Mouse (Mus musculus) stomach, postnatal 0 days (tissue): ENCODE measurements around the gene Ttc38.

ENCODE experiments used
- CTCF ChIP-seq: IDR thresholded peaks from 2 replicates; pipeline ENCODE4 v1.5.1; 2016; ENCODE audit warnings: antibody characterized with exemption, low read depth, mild to moderate bottlenecking, moderate library complexity
- EP300 ChIP-seq: optimal IDR thresholded peaks from 2 replicates; pipeline ENCODE3; 2016; ENCODE audit warnings: antibody characterized with exemption

GRCm38 (mm10) chr15:85795516-85795915 lies 36.6 kb upstream of the Ttc38 start:
- TF ChIP-seq EP300 (no peak), CTCF (no peak)
